Mouse (Mus musculus) brain, embryonic 14.5 days (tissue): ENCODE measurements around the gene Grn. TPM values are rescaled to one million over a fixed set of nuclear protein-coding genes. Genes with fewer than 3 reads are reported as not detected.
A peak's percentile ranks its signal among the peaks of the same experiment; 100 is the strongest.

ENCODE experiments used
- DNase-seq: peaks from one replicate; pipeline ENCODE4 v3.0.0-alpha.2; 2011; ENCODE audit warnings: low read depth
- CTCF ChIP-seq: fragments of 200-500 bp; IDR thresholded peaks from 2 replicates; pipeline ENCODE4 v1.5.1; 2012; ENCODE audit warnings: inconsistent platforms, mild to moderate bottlenecking, moderate library complexity, borderline replicate concordance; ENCODE audit not compliant: insufficient read depth, insufficient read length; ENCODE audit errors: extremely low read depth
- POLR2A ChIP-seq: fragments of 200-500 bp; IDR thresholded peaks from 2 replicates; pipeline ENCODE4 v1.6.1; 2012; ENCODE audit warnings: mild to moderate bottlenecking, inconsistent platforms, borderline replicate concordance; ENCODE audit not compliant: poor library complexity, insufficient read depth, insufficient read length, severe bottlenecking; ENCODE audit errors: extremely low read depth
- polyA plus RNA-seq: library from polyadenylated mRNA; depleted of rRNA; stranded (reverse); fragments of >200 nt; gene quantifications from 2 replicates; pipeline ENCODE4 v1.2.3, GENCODE M21; 2012

Grn gene
- polyA plus RNA-seq, 1 experiment, result 53.0 TPM

- no peak for DNase-seq
- TF ChIP-seq POLR2A (no peak), CTCF (no peak)
These were observed 10.1 kb downstream of the Grn start for GRCm38 (mm10) chr11:102440255-102440654.

GRCm38 (mm10) chr11:102441434-102441833 is 11.3 kb downstream of the Grn start:
- TF ChIP-seq CTCF (peak; percentile 42; the same call in 1 of the 2 replicates), POLR2A (no peak)
- no peak for DNase-seq

GRCm38 (mm10) chr11:102442089-102442488 is 12.0 kb downstream of the Grn start:
- no peak for TF ChIP-seq POLR2A
- no peak for TF ChIP-seq CTCF
- DNase-seq, result no peak

- no peak for DNase-seq
- TF ChIP-seq CTCF, result no peak
These were observed 13.6 kb downstream of the Grn start for GRCm38 (mm10) chr11:102443740-102444139.

- DNase-seq, result no peak
- TF ChIP-seq CTCF (no peak), POLR2A (no peak)
These were observed 14.2 kb downstream of the Grn start for GRCm38 (mm10) chr11:102444321-102444720.

- no peak for TF ChIP-seq POLR2A
- no peak for TF ChIP-seq CTCF
- peak; percentile 36 for DNase-seq
These were observed 14.7 kb downstream of the Grn start for GRCm38 (mm10) chr11:102444781-102445180.

- TF ChIP-seq CTCF (no peak), POLR2A (no peak)
- peak; percentile 38 for DNase-seq
These were observed 15.3 kb downstream of the Grn start for GRCm38 (mm10) chr11:102445264-102445890.

GRCm38 (mm10) chr11:102445891-102446361 is 15.8 kb downstream of the Grn start:
- DNase-seq, result peak; percentile 94
- TF ChIP-seq CTCF (no peak), POLR2A (no peak)

- peak; percentile 82 for DNase-seq
- TF ChIP-seq POLR2A, result no peak
- TF ChIP-seq CTCF, result no peak
These were observed 16.7 kb downstream of the Grn start for GRCm38 (mm10) chr11:102446581-102447461.

- DNase-seq, result peak; percentile 89
- TF ChIP-seq CTCF (peak; percentile 91), POLR2A (peak; percentile 99)
These were observed 17.4 kb downstream of the Grn start, which contains the start of gene Fam171a2 for GRCm38 (mm10) chr11:102447497-102447896. Gene Fam171a2, minus strand, starts transcription at chr11:102447682.

- DNase-seq, result peak; percentile 45
- TF ChIP-seq POLR2A (no peak), CTCF (no peak)
These were observed 18.2 kb downstream of the Grn start for GRCm38 (mm10) chr11:102448327-102448726.
